Mouse (Mus musculus): ENCODE measurements around the gene Bdkrb1. TPM values are rescaled to one million over a fixed set of nuclear protein-coding genes. Genes with fewer than 3 reads are reported as not detected.

The Bdkrb1 gene
- polyA plus RNA-seq, 1 experiment, result 0.15 TPM

- no peak overlapping the region for H3K27ac ChIP-seq (ENCODE audit: insufficient read depth, low read length)
- DNase-seq (ENCODE audit: low read depth in 1 of 2, low spot score in 2 of 2), result no peak
- H3K4me3 ChIP-seq (ENCODE audit: extremely low read depth, insufficient read depth, insufficient read length), result no peak overlapping the region
- 97% methylated on average over 9 of the region's 9 CpGs for WGBS
- no peaks in the 10 kb centered on the region for H3K4me1 ChIP-seq (ENCODE audit: control insufficient read depth, insufficient read depth, insufficient read length)
- H3K27me3 ChIP-seq (ENCODE audit: control insufficient read depth, insufficient read depth, low read length), result no peaks in the 10 kb centered on the region
- H3K36me3 ChIP-seq (ENCODE audit: control insufficient read depth, insufficient read depth, low read length), result peaks cover 61% of the 10 kb centered on the region
- TF ChIP-seq CTCF (IDR thresholded peaks at IDR 0.05; ENCODE audit: extremely low read depth, insufficient read depth, insufficient read length, insufficient replicate concordance), result no peak
- no peak for TF ChIP-seq POLR2A (IDR thresholded peaks at IDR 0.05; ENCODE audit: low read depth, low read length)
Observed at GRCm38 (mm10) chr12:105636551-105636950, 33.7 kb downstream of the Bdkrb1 start.

GRCm38 (mm10) chr12:105637554-105637953, 34.7 kb downstream of the Bdkrb1 start:
- Histone ChIP-seq H3K27ac (ENCODE audit: insufficient read depth, low read length) (no peak overlapping the region), H3K4me3 (ENCODE audit: extremely low read depth, insufficient read depth, insufficient read length) (no peak overlapping the region), H3K27me3 (ENCODE audit: control insufficient read depth, insufficient read depth, low read length) (no peaks in the 10 kb centered on the region), H3K4me1 (ENCODE audit: control insufficient read depth, insufficient read depth, insufficient read length) (no peaks in the 10 kb centered on the region), H3K36me3 (ENCODE audit: control insufficient read depth, insufficient read depth, low read length) (peaks cover 64% of the 10 kb centered on the region)
- DNase-seq (ENCODE audit: low read depth in 1 of 2, low spot score in 2 of 2), result no peak
- WGBS, result 79% methylated on average over 4 of the region's 4 CpGs
- TF ChIP-seq CTCF (IDR thresholded peaks at IDR 0.05; ENCODE audit: extremely low read depth, insufficient read depth, insufficient read length, insufficient replicate concordance) (no peak), POLR2A (IDR thresholded peaks at IDR 0.05; ENCODE audit: low read depth, low read length) (no peak)

DNA sequence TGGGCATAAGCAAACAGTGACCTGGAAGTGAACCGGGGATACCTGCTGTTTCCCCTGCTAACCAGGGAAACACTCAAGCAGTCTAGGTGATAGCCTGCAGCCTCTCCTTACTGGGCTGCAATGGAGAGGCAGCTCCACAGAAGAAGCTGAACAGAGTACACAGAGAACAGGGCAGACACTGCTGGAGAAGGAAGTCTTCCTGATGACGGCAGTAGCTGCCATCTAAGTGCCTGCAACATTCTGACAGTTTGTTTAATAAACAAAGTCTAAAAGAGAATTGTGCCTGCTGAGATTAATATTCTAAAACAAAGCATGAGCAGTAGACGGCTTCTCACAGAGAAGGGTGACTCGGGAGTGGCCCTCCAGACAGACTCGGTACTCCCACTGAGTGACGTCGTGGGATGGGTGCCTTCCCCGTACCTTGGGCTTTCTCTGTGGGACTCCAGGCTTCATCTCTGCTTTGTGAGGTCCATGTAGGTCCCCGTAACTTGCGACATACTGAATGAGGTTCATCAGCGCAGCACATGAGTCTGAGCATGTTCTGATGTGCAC, 40.0 kb downstream of the Bdkrb1 start:
- 92% methylated on average over 11 of the region's 11 CpGs for WGBS
- TF ChIP-seq CTCF (IDR thresholded peaks at IDR 0.05; ENCODE audit: extremely low read depth, insufficient read depth, insufficient read length, insufficient replicate concordance) (no peak), POLR2A (IDR thresholded peaks at IDR 0.05; ENCODE audit: low read depth, low read length) (no peak)
- Histone ChIP-seq H3K27ac (ENCODE audit: insufficient read depth, low read length) (no peak overlapping the region), H3K36me3 (ENCODE audit: control insufficient read depth, insufficient read depth, low read length) (peaks cover 62% of the 10 kb centered on the region), H3K27me3 (ENCODE audit: control insufficient read depth, insufficient read depth, low read length) (no peaks in the 10 kb centered on the region), H3K4me1 (ENCODE audit: control insufficient read depth, insufficient read depth, insufficient read length) (no peaks in the 10 kb centered on the region), H3K4me3 (ENCODE audit: extremely low read depth, insufficient read depth, insufficient read length) (no peak overlapping the region)
- DNase-seq (ENCODE audit: low read depth in 1 of 2, low spot score in 2 of 2), result no peak

Other genes with a start within 250 kb of the Bdkrb1 start
- gene D430019H16Rik, start 149.2 kb upstream of the Bdkrb1 start, polyA plus RNA-seq (2012; rRNA removed), result 2.5 TPM in 2 replicates
- gene Bdkrb2, start 39.9 kb upstream of the Bdkrb1 start, polyA plus RNA-seq (2012; rRNA removed), result 0.09 and 0.18 TPM in 2 replicates
- 5.2 TPM in 2 replicates for gene Gskip, start 81.7 kb downstream of the Bdkrb1 start, polyA plus RNA-seq (2012; rRNA removed)
- 11.6 and 12.6 TPM in 2 replicates for gene Atg2b, start 82.1 kb downstream of the Bdkrb1 start, polyA plus RNA-seq (2012; rRNA removed)
- 0.02 and 0.07 TPM in 2 replicates for gene Ak7, start 102.9 kb downstream of the Bdkrb1 start, polyA plus RNA-seq (2012; rRNA removed)
- 52.7 and 62.3 TPM in 2 replicates for gene Papola, start 181.6 kb downstream of the Bdkrb1 start, polyA plus RNA-seq (2012; rRNA removed)

Data from spleen, adult 2 months (tissue).